Mouse (Mus musculus) ES-CJ7 (cell line): Measurements from ENCODE around the gene Tbc1d17.

Experiments used
- DNase-seq: peaks from one replicate; pipeline ENCODE4 v3.0.0; 2011; ENCODE audit warnings: low read depth, low spot score

Tbc1d17 gene

GRCm38 (mm10) chr7:44853065-44853464 lies 4.2 kb upstream of the Tbc1d17 start:
- DNase-seq: no peak

GRCm38 (mm10) chr7:44852259-44853027 lies 3.6 kb upstream of the Tbc1d17 start:
- DNase-seq: no peak

- no peak for DNase-seq
These were observed 2.9 kb upstream of the Tbc1d17 start for GRCm38 (mm10) chr7:44851625-44852234.

GRCm38 (mm10) chr7:44850789-44851624 lies 2.1 kb upstream of the Tbc1d17 start:
- no peak for DNase-seq

- peak; percentile 74 for DNase-seq
These were observed 1.3 kb upstream of the Tbc1d17 start for GRCm38 (mm10) chr7:44850146-44850545.

- DNase-seq: peak; percentile 93
These were observed 685 bp upstream of the Tbc1d17 start for GRCm38 (mm10) chr7:44849416-44850111.

- DNase-seq: no peak
These were observed 1.1 kb downstream of the Tbc1d17 start for GRCm38 (mm10) chr7:44847772-44848171.

- no peak for DNase-seq
These were observed 2.1 kb downstream of the Tbc1d17 start for GRCm38 (mm10) chr7:44846804-44847203.

- DNase-seq: no peak
These were observed 3.9 kb downstream of the Tbc1d17 start for GRCm38 (mm10) chr7:44845006-44845405.

GRCm38 (mm10) chr7:44841825-44842463 lies 6.9 kb downstream of the Tbc1d17 start:
- no peak for DNase-seq

- no peak for DNase-seq
These were observed 8.5 kb downstream of the Tbc1d17 start for GRCm38 (mm10) chr7:44840426-44840825.

GRCm38 (mm10) chr7:44839491-44840191 lies 9.2 kb downstream of the Tbc1d17 start:
- peak; percentile 24 for DNase-seq

GRCm38 (mm10) chr7:44839171-44839490 lies 9.7 kb downstream of the Tbc1d17 start:
- DNase-seq: no peak

GRCm38 (mm10) chr7:44838073-44838472 lies 10.8 kb downstream of the Tbc1d17 start:
- DNase-seq: no peak

GRCm38 (mm10) chr7:44836423-44837053 lies 12.3 kb downstream of the Tbc1d17 start:
- DNase-seq: no peak

- no peak for DNase-seq
These were observed 12.9 kb downstream of the Tbc1d17 start for GRCm38 (mm10) chr7:44836016-44836404.

GRCm38 (mm10) chr7:44835373-44836015 lies 13.4 kb downstream of the Tbc1d17 start:
- DNase-seq: no peak

- no peak for DNase-seq
These were observed 16.1 kb downstream of the Tbc1d17 start for GRCm38 (mm10) chr7:44832763-44833162.

GRCm38 (mm10) chr7:44828706-44829105 lies 20.2 kb downstream of the Tbc1d17 start:
- no peak for DNase-seq

- no peak for DNase-seq
These were observed 22.1 kb downstream of the Tbc1d17 start for GRCm38 (mm10) chr7:44826771-44827170.
